Mouse (Mus musculus) neural tube, embryonic 11.5 days (tissue): ENCODE measurements at regions not wholly inside any gene's neighbourhood (a gene's known extent, or its start where the extent isn't known, plus 50 kb on each side); places are given as distances from the start of the nearest gene placed in this dataset.

Source experiments
- ATAC-seq: fragments of 200-750 bp; cut with Nextera tagmentation; 2 replicates; pipeline ENCODE4 v1.8.0; 2017; ENCODE audit warnings: moderate number of reproducible peaks, mild to moderate bottlenecking, moderate TSS enrichment, moderate library complexity; ENCODE audit not compliant: insufficient read depth, low FRiP score, low TSS enrichment
- DNase-seq: peaks from one replicate; pipeline ENCODE4 v3.0.0-alpha.2; 2015; ENCODE audit warnings: low spot score
- H3K27ac ChIP-seq: fragments of 300-500 bp; sonication (generic); 2 replicates; pipeline ENCODE4 v1.5.1; 2014; ENCODE audit warnings: low read depth, mild to moderate bottlenecking, low read length
- H3K27me3 ChIP-seq: fragments of 300-500 bp; sonication (generic); 2 replicates; pipeline ENCODE4 v1.6.1; 2014; ENCODE audit warnings: mild to moderate bottlenecking, low read length, mixed read lengths; ENCODE audit not compliant: control insufficient read depth, insufficient read depth
- H3K36me3 ChIP-seq: fragments of 300-500 bp; sonication (generic); 2 replicates; pipeline ENCODE4 v1.6.1; 2014; ENCODE audit warnings: mild to moderate bottlenecking, low read length, moderate library complexity, mixed read lengths; ENCODE audit not compliant: control insufficient read depth, insufficient read depth
- H3K4me1 ChIP-seq: fragments of 300-500 bp; sonication (generic); 2 replicates; pipeline ENCODE4 v1.6.1; 2014; ENCODE audit warnings: low read length, mixed read lengths; ENCODE audit not compliant: control insufficient read depth, insufficient read depth
- H3K4me2 ChIP-seq: fragments of 300-500 bp; sonication (generic); 2 replicates; pipeline ENCODE4 v1.6.1; 2014; ENCODE audit warnings: low read depth, mild to moderate bottlenecking, moderate library complexity
- H3K4me3 ChIP-seq: fragments of 300-500 bp; sonication (generic); 2 replicates; pipeline ENCODE4 v1.5.1; 2014; ENCODE audit warnings: low read depth, low read length
- H3K9ac ChIP-seq: fragments of 300-500 bp; sonication (generic); 2 replicates; pipeline ENCODE4 v1.6.1; 2014; ENCODE audit warnings: mild to moderate bottlenecking, low read length
- H3K9me3 ChIP-seq: fragments of 300-500 bp; sonication (generic); 2 replicates; pipeline ENCODE4 v1.6.1; 2016; ENCODE audit warnings: low read length; ENCODE audit not compliant: control insufficient read depth
- WGBS: fragments of 180-500 bp; shearing (Covaris S2); extraction: QIAGEN DNeasy Blood & Tissue Kit; methylation state at CpG from one replicate; pipeline ENCODE4 v1.1.7; 2014; 5-methylcytosine and 5-hydroxymethylcytosine counted together

DNA sequence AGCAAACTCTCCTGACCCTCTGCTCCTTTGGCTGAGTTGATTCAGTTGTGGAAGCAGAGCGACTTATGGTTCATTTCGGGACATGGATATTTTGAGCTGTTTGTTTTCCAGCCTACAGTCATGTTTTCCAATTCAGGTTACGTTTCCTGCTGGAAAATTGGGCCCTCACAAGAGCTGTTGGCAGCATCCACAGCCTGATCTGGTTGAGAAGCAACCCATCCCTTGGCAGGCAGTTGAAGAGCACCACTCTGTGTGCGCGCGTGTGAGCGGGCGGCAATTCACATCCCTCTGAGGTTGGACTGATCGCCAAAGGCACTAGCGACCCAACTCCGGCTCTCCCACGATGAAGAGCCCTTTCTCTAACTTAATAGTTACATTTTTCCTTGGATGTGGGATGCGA is 457.1 kb downstream of the Tmem38b start:
- DNase-seq (no peak), ATAC-seq (no peak)
- H3K9me3 ChIP-seq = no peaks in the 10 kb centered on the region
- no peak overlapping the region for H3K9ac ChIP-seq
- no peaks in the 10 kb centered on the region for H3K27me3 ChIP-seq
- WGBS = 95% methylated on average over 13 of the region's 13 CpGs
- no peak overlapping the region for H3K4me2 ChIP-seq
- H3K4me1 ChIP-seq = no peaks in the 10 kb centered on the region
- H3K27ac ChIP-seq = no peak overlapping the region
- no peaks in the 10 kb centered on the region for H3K36me3 ChIP-seq
- no peak overlapping the region for H3K4me3 ChIP-seq

DNA sequence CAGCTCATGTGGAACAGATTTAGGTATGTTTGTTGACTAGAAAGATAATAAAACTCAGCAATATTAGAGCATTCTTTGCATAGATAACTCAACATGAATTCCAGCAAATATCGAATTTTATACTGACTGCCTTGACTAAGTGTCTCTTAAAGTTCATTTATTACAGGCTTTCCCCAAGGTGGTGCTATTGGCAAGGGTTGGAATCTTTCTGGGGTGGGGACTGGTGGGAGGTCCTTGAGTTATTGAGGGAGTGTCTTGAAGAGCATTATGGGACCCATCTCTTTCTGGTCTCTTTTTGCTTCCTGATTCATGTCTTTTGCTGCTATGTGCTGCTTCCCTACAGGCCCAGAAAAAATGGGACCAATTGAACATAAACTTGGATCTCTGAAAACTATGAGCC is 488.0 kb downstream of the Tmem38b start:
- no peak for DNase-seq
- Histone ChIP-seq H3K9me3 (no peaks in the 10 kb centered on the region), H3K9ac (no peak overlapping the region), H3K4me1 (no peaks in the 10 kb centered on the region), H3K27me3 (no peaks in the 10 kb centered on the region), H3K4me3 (no peak overlapping the region), H3K27ac (no peak overlapping the region), H3K4me2 (no peak overlapping the region), H3K36me3 (no peaks in the 10 kb centered on the region)
- 87% methylated on average over 1 of the region's 1 CpGs for WGBS
- ATAC-seq = no peak

DNA sequence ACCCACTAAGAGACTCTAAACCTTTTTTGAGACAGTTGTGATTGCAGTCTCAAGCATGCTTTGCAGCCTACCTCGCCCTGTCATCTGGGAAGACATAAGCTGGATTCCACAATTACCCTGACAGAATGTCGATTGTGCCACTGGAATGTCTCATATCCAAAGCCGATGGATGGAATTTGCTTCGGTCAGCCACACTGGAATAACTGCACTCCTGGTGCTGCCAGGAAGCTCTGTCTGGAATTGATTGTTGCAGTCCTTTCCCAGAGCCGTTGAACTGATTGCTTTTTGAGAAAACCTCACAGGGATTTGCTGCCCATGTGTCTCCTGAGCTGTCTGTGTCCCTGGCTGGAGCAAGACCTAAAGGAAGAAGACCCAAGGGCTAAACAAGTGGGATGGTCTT is 499.0 kb downstream of the Tmem38b start:
- no peak overlapping the region for H3K4me2 ChIP-seq
- no peak overlapping the region for H3K27ac ChIP-seq
- H3K4me3 ChIP-seq = no peak overlapping the region
- H3K27me3 ChIP-seq = no peaks in the 10 kb centered on the region
- no peak overlapping the region for H3K9ac ChIP-seq
- WGBS = 54% methylated on average over 5 of the region's 5 CpGs
- no peaks in the 10 kb centered on the region for H3K36me3 ChIP-seq
- no peaks in the 10 kb centered on the region for H3K4me1 ChIP-seq
- no peaks in the 10 kb centered on the region for H3K9me3 ChIP-seq
- no peak for DNase-seq
- no peak for ATAC-seq

DNA sequence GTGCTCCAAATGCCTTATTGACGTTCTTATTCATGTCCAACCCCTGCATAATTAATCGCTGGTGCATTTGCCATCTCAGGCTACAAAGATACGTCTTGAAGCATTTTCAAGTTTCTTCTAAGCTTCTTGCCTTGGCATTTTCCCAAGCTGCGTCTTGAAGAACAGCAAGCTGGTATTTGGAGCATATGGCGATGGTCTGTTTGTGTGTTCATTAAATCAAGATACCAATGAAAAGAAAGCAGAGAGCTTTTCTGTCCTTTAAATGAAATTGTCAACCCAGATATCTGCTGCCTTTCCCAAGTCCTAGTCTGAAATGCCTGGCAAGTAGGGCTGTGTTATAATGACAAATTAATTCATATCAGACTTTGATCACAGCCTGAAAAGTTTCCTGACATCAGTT is 502.4 kb downstream of the Tmem38b start:
- DNase-seq (no peak), ATAC-seq (no peak)
- no peak overlapping the region for H3K27ac ChIP-seq

DNA sequence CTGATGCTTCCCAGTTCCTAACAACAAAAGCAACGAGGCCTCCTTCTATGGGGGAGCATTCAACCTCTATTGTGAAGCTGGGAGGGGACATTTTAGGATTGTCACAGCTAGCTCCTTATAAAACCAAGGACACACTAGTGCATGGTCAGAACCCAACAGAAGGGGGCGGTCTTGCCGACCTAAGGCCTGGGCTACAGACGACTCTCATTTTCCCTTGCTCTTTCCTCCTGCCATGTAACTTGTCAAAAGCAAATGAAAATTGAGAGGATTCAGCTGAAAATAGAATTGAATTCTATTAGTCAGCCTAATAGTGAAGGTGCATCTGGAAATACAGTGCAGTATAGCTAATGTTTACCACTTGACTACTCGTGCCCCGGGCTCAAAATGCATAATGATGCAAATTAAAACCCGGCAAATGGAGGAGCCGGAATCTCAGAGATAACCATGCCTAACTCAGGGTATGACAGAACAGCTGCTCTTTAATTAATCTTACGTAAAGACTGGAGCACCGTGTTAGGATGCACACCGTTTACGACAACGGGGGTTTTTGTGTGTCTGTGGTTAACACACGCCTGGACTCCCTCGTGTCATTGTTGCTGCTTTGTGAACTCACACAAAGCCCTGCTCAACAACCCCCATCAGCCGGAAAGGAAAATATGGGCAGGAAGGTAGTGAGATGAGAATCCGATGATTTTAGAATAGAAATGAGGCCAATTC is 503.0 kb downstream of the Tmem38b start:
- Histone ChIP-seq H3K9me3 (no peaks in the 10 kb centered on the region), H3K36me3 (no peaks in the 10 kb centered on the region), H3K27ac (peak overlapping the region; percentile 65; the same call in 1 of the 2 replicates), H3K4me2 (no peak overlapping the region), H3K4me1 (no peaks in the 10 kb centered on the region), H3K27me3 (no peaks in the 10 kb centered on the region), H3K9ac (no peak overlapping the region), H3K4me3 (no peak overlapping the region)
- DNase-seq (peak; percentile 68), ATAC-seq (peak; percentile 76)
- WGBS = 66% methylated on average over 17 of the region's 17 CpGs

More for the DNA sequence above, 502.4 kb downstream of the Tmem38b start:
- Histone ChIP-seq H3K4me2 (no peak overlapping the region), H3K4me3 (no peak overlapping the region), H3K4me1 (no peaks in the 10 kb centered on the region), H3K9ac (no peak overlapping the region), H3K36me3 (no peaks in the 10 kb centered on the region), H3K9me3 (no peaks in the 10 kb centered on the region), H3K27me3 (no peaks in the 10 kb centered on the region)
- WGBS = 86% methylated on average over 5 of the region's 5 CpGs

DNA sequence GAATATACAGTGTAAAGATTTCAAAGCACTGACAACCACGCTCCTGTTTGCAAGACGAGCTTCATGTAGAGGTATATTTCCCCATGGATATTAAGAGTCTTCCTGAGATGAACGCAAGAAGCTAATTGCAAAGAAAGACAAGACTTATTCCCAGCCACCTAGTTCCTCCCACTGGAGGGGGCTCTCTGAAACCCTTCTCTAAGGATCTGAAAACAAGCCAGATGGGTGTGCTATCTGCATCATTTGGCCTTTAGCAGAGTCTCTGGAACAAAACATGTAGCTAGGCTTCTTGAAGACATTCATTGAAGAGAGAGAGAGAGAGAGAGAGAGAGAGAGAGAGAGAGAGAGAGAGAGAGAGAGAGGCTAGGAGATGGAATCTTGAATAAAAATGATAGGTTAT is 504.8 kb downstream of the Tmem38b start:
- Histone ChIP-seq H3K36me3 (no peaks in the 10 kb centered on the region), H3K4me3 (no peak overlapping the region), H3K27ac (no peak overlapping the region), H3K4me2 (no peak overlapping the region), H3K4me1 (no peaks in the 10 kb centered on the region), H3K27me3 (no peaks in the 10 kb centered on the region), H3K9me3 (no peaks in the 10 kb centered on the region), H3K9ac (no peak overlapping the region)
- DNase-seq = no peak
- 93% methylated on average over 3 of the region's 3 CpGs for WGBS
- ATAC-seq = no peak

DNA sequence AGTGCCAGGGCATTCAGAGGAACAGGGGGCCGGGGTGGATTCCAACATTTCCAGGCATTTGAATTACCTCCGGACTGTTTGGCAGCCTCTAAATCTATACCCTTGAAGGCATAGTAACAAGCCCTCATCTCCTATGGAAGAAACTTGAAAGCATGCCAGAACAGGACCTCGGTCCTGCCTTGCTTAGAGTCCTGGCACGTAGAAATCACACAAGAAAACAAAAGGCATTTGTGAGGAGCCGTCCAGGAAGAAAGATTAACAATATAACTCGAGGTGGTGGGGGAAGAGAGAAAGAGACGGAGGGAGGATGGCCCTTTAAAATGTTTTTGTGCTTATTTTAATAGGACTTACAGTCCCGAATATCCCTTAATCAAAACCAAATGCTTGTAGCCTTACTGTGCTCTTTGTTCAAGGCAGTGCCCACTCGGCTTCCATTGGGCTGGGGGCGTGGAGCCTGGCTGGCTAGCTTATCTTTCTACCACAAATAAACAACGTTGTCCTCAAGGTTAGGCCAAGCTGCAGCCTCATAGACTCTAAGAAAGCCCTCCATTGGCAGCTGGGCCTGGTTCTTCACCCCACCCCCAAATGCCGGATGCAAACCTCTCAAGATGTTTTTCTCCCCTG is 505.9 kb downstream of the Tmem38b start:
- peak; percentile 75 for ATAC-seq
- DNase-seq = peak; percentile 41

DNA sequence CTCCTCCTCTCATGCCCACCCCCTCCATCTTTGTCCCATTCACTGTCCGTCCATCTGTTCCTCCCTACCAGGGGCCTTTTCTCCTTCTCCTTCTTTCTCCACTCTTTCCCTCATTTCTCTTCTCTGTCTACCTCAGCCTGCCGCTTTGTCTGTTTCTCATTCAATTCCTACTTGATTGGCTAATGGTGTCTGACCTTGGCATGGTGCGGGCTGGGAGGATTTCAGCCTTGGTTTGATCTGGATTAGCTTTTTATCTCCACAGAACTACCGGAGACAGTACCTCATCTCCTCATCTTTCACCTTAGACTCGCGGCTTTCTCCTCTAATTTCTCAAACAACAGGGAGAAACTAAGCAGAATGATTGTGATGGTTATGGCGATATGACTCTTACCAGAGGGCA is 506.4 kb downstream of the Tmem38b start:
- ATAC-seq (peak; percentile 17; the same call in 1 of the 2 replicates), DNase-seq (no peak)
- WGBS = 83% methylated on average over 7 of the region's 7 CpGs
- Histone ChIP-seq H3K27ac (no peak overlapping the region), H3K27me3 (no peaks in the 10 kb centered on the region), H3K4me1 (no peaks in the 10 kb centered on the region), H3K36me3 (no peaks in the 10 kb centered on the region), H3K9ac (no peak overlapping the region), H3K4me2 (no peak overlapping the region), H3K9me3 (no peaks in the 10 kb centered on the region), H3K4me3 (no peak overlapping the region)

More for the DNA sequence above, 505.9 kb downstream of the Tmem38b start:
- Histone ChIP-seq H3K27me3 (no peaks in the 10 kb centered on the region), H3K9ac (no peak overlapping the region), H3K4me3 (no peak overlapping the region), H3K36me3 (no peaks in the 10 kb centered on the region), H3K4me1 (no peaks in the 10 kb centered on the region), H3K4me2 (no peak overlapping the region), H3K9me3 (no peaks in the 10 kb centered on the region), H3K27ac (no peak overlapping the region)
- WGBS = 38% methylated on average over 12 of the region's 12 CpGs

DNA sequence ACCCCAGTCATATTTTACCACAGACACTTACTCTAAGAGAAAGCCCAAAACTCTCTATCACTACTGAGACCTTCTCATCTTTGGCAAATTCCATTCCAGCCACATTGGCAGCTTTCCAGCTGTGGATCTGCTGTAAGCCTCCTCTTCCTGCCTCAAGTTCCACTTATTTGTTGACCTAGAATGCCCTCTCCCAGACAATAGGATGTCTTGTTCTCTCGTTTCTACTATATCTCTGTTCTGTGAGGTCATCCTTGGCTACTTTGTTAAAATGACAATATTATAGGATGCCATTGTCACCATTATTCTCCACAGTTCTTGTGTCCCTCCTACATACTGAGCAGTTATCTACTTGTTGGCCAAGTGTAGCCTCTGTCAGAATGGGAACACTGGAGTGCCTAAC is 512.7 kb downstream of the Tmem38b start:
- Histone ChIP-seq H3K27ac (no peak overlapping the region), H3K4me3 (no peak overlapping the region), H3K9ac (no peak overlapping the region), H3K4me2 (no peak overlapping the region), H3K4me1 (no peaks in the 10 kb centered on the region), H3K9me3 (no peaks in the 10 kb centered on the region), H3K27me3 (no peaks in the 10 kb centered on the region), H3K36me3 (no peaks in the 10 kb centered on the region)
- no peak for ATAC-seq
- no peak for DNase-seq
- WGBS = 62% methylated on average over 1 of the region's 1 CpGs
